Mouse (Mus musculus) neutrophil, adult 5-6 weeks (primary cell): Measurements from ENCODE around the gene Tldc1. TPM values are rescaled to one million over a fixed set of nuclear protein-coding genes. Genes with fewer than 3 reads are reported as not detected.

Experiments used
- total RNA-seq: library from RNA; stranded (forward); fragments of 200-1000 nt; gene quantifications from 2 replicates; pipeline ENCODE4 v1.2.3, GENCODE M21; 2017

The Tldc1 gene
- total RNA-seq, 1 experiment from 2014 or later: 4.2 TPM

Other genes with a start within 250 kb of the Tldc1 start
- gene Mbtps1, start 219.7 kb downstream of the Tldc1 start, total RNA-seq: 61.6 and 76.2 TPM in 2 replicates
- gene Hsdl1, start 203.2 kb downstream of the Tldc1 start, total RNA-seq: 59.0 and 60.7 TPM in 2 replicates
- gene Dnaaf1, start 203.2 kb downstream of the Tldc1 start, total RNA-seq: not detected in 2 replicates
- 7.1 and 9.9 TPM in 2 replicates for gene Taf1c, start 173.2 kb downstream of the Tldc1 start, total RNA-seq
- gene Adad2, start 165.7 kb downstream of the Tldc1 start, total RNA-seq: not detected in 2 replicates
- not detected in 2 replicates for gene Kcng4, start 142.7 kb downstream of the Tldc1 start, total RNA-seq
- gene Wfdc1, start 112.1 kb downstream of the Tldc1 start, total RNA-seq: not detected in 2 replicates
- not detected in 2 replicates for gene Atp2c2, start 78.4 kb downstream of the Tldc1 start, total RNA-seq
- 348 and 428 TPM in 2 replicates for gene Cotl1, start 62.1 kb upstream of the Tldc1 start, total RNA-seq
- gene Klhl36, start 83.8 kb upstream of the Tldc1 start, total RNA-seq: 10.0 and 14.7 TPM in 2 replicates
- 35.3 and 44.2 TPM in 2 replicates for gene Usp10, start 131.9 kb upstream of the Tldc1 start, total RNA-seq
- gene Gm20388, start 132.4 kb upstream of the Tldc1 start, total RNA-seq: 9.9 and 10.8 TPM in 2 replicates
- 10.6 and 11.5 TPM in 2 replicates for gene Crispld2, start 214.0 kb upstream of the Tldc1 start, total RNA-seq